Mouse (Mus musculus) kidney, adult 2 months (tissue): ENCODE measurements around the gene Rgs18. TPM values are rescaled to one million over a fixed set of nuclear protein-coding genes. Genes with fewer than 3 reads are reported as not detected.

Source experiments
- DNase-seq: peaks from one replicate; pipeline ENCODE4 v3.0.0; 2021
- H3K27ac ChIP-seq: fragments of 200-500 bp; 2 replicates; pipeline ENCODE4 v1.5.1; 2012; ENCODE audit warnings: low read depth, low read length, control low read depth, inconsistent platforms; ENCODE audit not compliant: insufficient read depth
- H3K27me3 ChIP-seq: fragments of 200-500 bp; replicated peaks from 2 replicates; pipeline ENCODE4 v1.6.1; 2012; ENCODE audit warnings: mild to moderate bottlenecking, moderate library complexity, low read length, inconsistent platforms; ENCODE audit not compliant: control insufficient read depth, insufficient read depth
- H3K36me3 ChIP-seq: fragments of 200-500 bp; 2 replicates; pipeline ENCODE4 v1.6.1; 2012; ENCODE audit warnings: mild to moderate bottlenecking, moderate library complexity, low read length, inconsistent platforms; ENCODE audit not compliant: control insufficient read depth, insufficient read depth
- H3K4me1 ChIP-seq: fragments of 200-500 bp; 2 replicates; pipeline ENCODE4 v1.6.1; 2011; ENCODE audit warnings: low read length; ENCODE audit not compliant: control insufficient read depth, insufficient read depth
- H3K4me3 ChIP-seq: fragments of 200-500 bp; 2 replicates; pipeline ENCODE4 v1.5.1; 2011; ENCODE audit warnings: mild to moderate bottlenecking, low read depth, low read length, control low read depth; ENCODE audit not compliant: insufficient read depth
- CTCF ChIP-seq: fragments of 200-500 bp; conservative IDR thresholded peaks from 2 replicates; pipeline ENCODE4 v1.5.1; 2011; ENCODE audit warnings: low read depth, mild to moderate bottlenecking, control low read depth, low read length, moderate library complexity, mixed read lengths; ENCODE audit not compliant: insufficient read depth, insufficient read length
- POLR2A ChIP-seq: fragments of 200-500 bp; IDR thresholded peaks from one replicate; pipeline ENCODE4 v1.6.1; 2011; ENCODE audit warnings: low read depth, low read length, control low read depth
- WGBS: fragments of 180-500 bp; shearing (Covaris S2); methylation state at CpG from one replicate; pipeline ENCODE4 v1.1.7; 2018; 5-methylcytosine and 5-hydroxymethylcytosine counted together
- polyA plus RNA-seq: library from polyadenylated mRNA; depleted of rRNA; stranded (reverse); fragments of >200 nt; gene quantifications from 2 replicates; pipeline ENCODE4 v1.2.3, GENCODE M21; 2012; rRNA removed

Gene Rgs18
- 0.03 TPM in 1 of 2 replicates, not detected in the other for polyA plus RNA-seq

- TF ChIP-seq CTCF (no peak), POLR2A (no peak)
- WGBS: 84% methylated on average over 5 of the region's 5 CpGs
- no peaks in the 10 kb centered on the region for H3K4me1 ChIP-seq
- no peak within 1 kb of the TSS for H3K27ac ChIP-seq
- no peaks in the 10 kb centered on the region for H3K27me3 ChIP-seq
- H3K4me3 ChIP-seq: no peak within 1 kb of the TSS
- peak; percentile 11 for DNase-seq
- no peaks in the 10 kb centered on the region for H3K36me3 ChIP-seq
These were observed at the start of gene Rgs18 for GRCm38 (mm10) chr1:144775331-144775730. Gene Rgs18 (minus strand): TSS chr1:144775435.

- WGBS: 55% methylated on average over 1 of the region's 1 CpGs
- TF ChIP-seq POLR2A (no peak), CTCF (no peak)
- no peak for DNase-seq
- Histone ChIP-seq H3K27ac (no peak overlapping the region), H3K36me3 (no peaks in the 10 kb centered on the region), H3K27me3 (no peaks in the 10 kb centered on the region), H3K4me1 (no peaks in the 10 kb centered on the region), H3K4me3 (no peak overlapping the region)
These were observed 841 bp downstream of the Rgs18 start for GRCm38 (mm10) chr1:144774394-144774793.

GRCm38 (mm10) chr1:144766218-144766617 is 9.0 kb downstream of the Rgs18 start:
- Histone ChIP-seq H3K27me3 (no peaks in the 10 kb centered on the region), H3K27ac (no peak overlapping the region), H3K36me3 (no peaks in the 10 kb centered on the region), H3K4me1 (no peaks in the 10 kb centered on the region), H3K4me3 (no peak overlapping the region)
- TF ChIP-seq CTCF (no peak), POLR2A (no peak)
- 37% methylated on average over 2 of the region's 2 CpGs for WGBS
- no peak for DNase-seq

- WGBS: 83% methylated on average over 3 of the region's 3 CpGs
- no peaks in the 10 kb centered on the region for H3K4me1 ChIP-seq
- DNase-seq: no peak
- no peak overlapping the region for H3K27ac ChIP-seq
- TF ChIP-seq CTCF: no peak
- no peak for TF ChIP-seq POLR2A
- no peaks in the 10 kb centered on the region for H3K36me3 ChIP-seq
- H3K27me3 ChIP-seq: no peaks in the 10 kb centered on the region
- H3K4me3 ChIP-seq: no peak overlapping the region
These were observed 14.4 kb downstream of the Rgs18 start for GRCm38 (mm10) chr1:144760792-144761191.

- no peak for DNase-seq
- WGBS: 67% methylated on average over 3 of the region's 3 CpGs
- H3K4me3 ChIP-seq: no peak overlapping the region
- no peaks in the 10 kb centered on the region for H3K4me1 ChIP-seq
- H3K27ac ChIP-seq: no peak overlapping the region
- H3K27me3 ChIP-seq: no peaks in the 10 kb centered on the region
- TF ChIP-seq CTCF (no peak), POLR2A (no peak)
- no peaks in the 10 kb centered on the region for H3K36me3 ChIP-seq
These were observed 24.5 kb downstream of the Rgs18 start for GRCm38 (mm10) chr1:144750763-144751162.

GRCm38 (mm10) chr1:144746182-144746581 is 29.1 kb downstream of the Rgs18 start:
- DNase-seq: no peak
- 89% methylated on average over 1 of the region's 1 CpGs for WGBS
- TF ChIP-seq CTCF (no peak), POLR2A (no peak)
- Histone ChIP-seq H3K36me3 (no peaks in the 10 kb centered on the region), H3K27ac (no peak overlapping the region), H3K4me1 (no peaks in the 10 kb centered on the region), H3K27me3 (no peaks in the 10 kb centered on the region), H3K4me3 (no peak overlapping the region)

GRCm38 (mm10) chr1:144737739-144738138 is 37.5 kb downstream of the Rgs18 start:
- WGBS: 87% methylated on average over 6 of the region's 6 CpGs
- H3K27me3 ChIP-seq: no peaks in the 10 kb centered on the region
- H3K4me3 ChIP-seq: no peak overlapping the region
- no peaks in the 10 kb centered on the region for H3K36me3 ChIP-seq
- no peak overlapping the region for H3K27ac ChIP-seq
- H3K4me1 ChIP-seq: no peaks in the 10 kb centered on the region
- TF ChIP-seq CTCF (no peak), POLR2A (no peak)
- DNase-seq: no peak
